Mouse (Mus musculus): ENCODE data around the gene Nek9. TPM values are rescaled to one million over a fixed set of nuclear protein-coding genes. Genes with fewer than 3 reads are reported as not detected.

Nek9 gene
- total RNA-seq, 2 experiments from 2014 or later, result 119 to 125 TPM

- DNase-seq, result no peak
Observed at GRCm38 (mm10) chr12:85263190-85263589, 76.0 kb downstream of the Nek9 start.

- DNase-seq, result no peak
Observed at GRCm38 (mm10) chr12:85262489-85262888, 76.7 kb downstream of the Nek9 start.

- DNase-seq, result peak in 1 of 2 experiments; percentile 40
Observed at GRCm38 (mm10) chr12:85257008-85257639, 82.0 kb downstream of the Nek9 start.

- DNase-seq, result no peak
Observed at GRCm38 (mm10) chr12:85256074-85256751, 82.9 kb downstream of the Nek9 start.

GRCm38 (mm10) chr12:85252083-85252482, 87.1 kb downstream of the Nek9 start:
- DNase-seq, result no peak

Other genes with a start within 250 kb of the Nek9 start
- 1 to 10 TPM; 1.5 to 2.6 TPM for gene Prox2, start 228.6 kb downstream of the Nek9 start, total RNA-seq (2021)
- gene Dlst, start 228.5 kb downstream of the Nek9 start, total RNA-seq (2021), result 100 to 1,000 TPM; 759 to 769 TPM
- 1 to 10 TPM; 1.4 to 2.1 TPM for gene Rps6kl1, start 188.1 kb downstream of the Nek9 start, total RNA-seq (2021)
- gene Pgf, start 161.6 kb downstream of the Nek9 start, total RNA-seq (2021), result 1 to 10 TPM; 3.8 to 5.3 TPM
- gene Eif2b2, start 119.9 kb downstream of the Nek9 start, total RNA-seq (2021), result 10 to 100 TPM; 43.5 to 48.3 TPM
- gene Mlh3, start 68.8 kb downstream of the Nek9 start, total RNA-seq (2021), result 1 to 10 TPM; 7.9 to 9.5 TPM
- gene Acyp1, start 50.9 kb downstream of the Nek9 start, total RNA-seq (2021), result 10 to 100 TPM; 20.5 to 25.2 TPM
- 1 to 10 TPM; 1.7 to 2.3 TPM for gene Zc2hc1c, start 50.8 kb downstream of the Nek9 start, total RNA-seq (2021)
- gene Tmed10, start 35.5 kb upstream of the Nek9 start, total RNA-seq (2021), result 100 to 1,000 TPM; 168 to 175 TPM
- 1 to 10 TPM; 2.1 to 5.4 TPM for gene Fos, start 134.5 kb upstream of the Nek9 start, total RNA-seq (2021)